Mouse (Mus musculus) megakaryocyte progenitor cell, adult 5-6 weeks (primary cell): Measurements from ENCODE around the gene Adcy9. TPM values are rescaled to one million over a fixed set of nuclear protein-coding genes. Genes with fewer than 3 reads are reported as not detected.
A peak's percentile ranks its signal among the peaks of the same experiment; 100 is the strongest.

ENCODE experiments used
- ATAC-seq: replicated peaks from 2 replicates; pipeline ENCODE4 v1.8.0; 2016; ENCODE audit warnings: mild to moderate bottlenecking, moderate TSS enrichment, inconsistent platforms; ENCODE audit not compliant: poor library complexity
- total RNA-seq, 2 experiments: library from RNA; stranded (forward) in 1 of 2; stranded (reverse) in 1 of 2; fragments of 157-497, 149-512 nt in 1 of 2; fragments of 200-1000 nt in 1 of 2; gene quantifications; 2 replicates each; pipeline versions ENCODE4 v1.2.3 to v1.2.4; 2015 to 2017

Gene Adcy9
- total RNA-seq (2015) (1.1 and 2.7 TPM in 2 replicates), total RNA-seq (2017) (3.7 and 4.7 TPM in 2 replicates)

DNA sequence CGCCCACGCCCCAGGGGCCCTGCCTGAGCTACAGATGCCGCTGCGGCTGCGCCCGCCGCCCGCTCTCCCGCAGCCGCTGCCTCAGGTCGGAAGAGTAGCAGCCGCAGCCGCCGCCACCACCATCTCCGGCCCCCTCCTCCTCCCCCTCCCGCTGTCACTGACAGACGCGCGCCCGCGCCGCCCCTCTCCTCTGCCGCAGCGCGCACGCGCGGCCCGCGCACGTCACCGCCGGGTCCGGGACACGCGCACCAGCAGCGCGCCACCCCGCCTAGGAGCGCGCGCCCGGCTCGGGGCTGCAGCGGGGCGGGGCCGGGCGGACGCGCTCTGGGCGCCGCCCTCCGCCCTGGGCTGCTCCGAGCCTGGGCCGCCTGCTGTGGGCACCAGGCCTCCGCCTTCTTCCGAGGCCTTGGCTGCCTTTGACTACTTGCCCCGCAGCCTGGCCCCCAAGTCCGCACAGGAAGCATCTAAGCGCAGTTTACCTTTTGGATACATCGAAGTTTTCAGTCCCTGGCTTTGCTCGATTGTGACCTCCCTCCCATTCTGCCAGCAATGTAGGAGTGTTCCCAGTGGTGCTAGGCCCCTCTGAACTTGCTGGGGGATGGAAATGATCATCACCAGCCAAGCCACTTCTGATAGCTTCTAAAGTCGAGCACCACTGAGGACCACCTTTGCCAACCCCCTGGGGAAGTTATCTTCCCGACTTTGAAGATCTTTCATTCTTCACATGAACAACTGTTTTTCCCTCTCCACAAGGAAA lies at the start of gene Adcy9:
Gene Adcy9 (minus strand): TSS at position 201 of the 757 bp plus-strand sequence.
- ATAC-seq = peak; percentile 81

DNA sequence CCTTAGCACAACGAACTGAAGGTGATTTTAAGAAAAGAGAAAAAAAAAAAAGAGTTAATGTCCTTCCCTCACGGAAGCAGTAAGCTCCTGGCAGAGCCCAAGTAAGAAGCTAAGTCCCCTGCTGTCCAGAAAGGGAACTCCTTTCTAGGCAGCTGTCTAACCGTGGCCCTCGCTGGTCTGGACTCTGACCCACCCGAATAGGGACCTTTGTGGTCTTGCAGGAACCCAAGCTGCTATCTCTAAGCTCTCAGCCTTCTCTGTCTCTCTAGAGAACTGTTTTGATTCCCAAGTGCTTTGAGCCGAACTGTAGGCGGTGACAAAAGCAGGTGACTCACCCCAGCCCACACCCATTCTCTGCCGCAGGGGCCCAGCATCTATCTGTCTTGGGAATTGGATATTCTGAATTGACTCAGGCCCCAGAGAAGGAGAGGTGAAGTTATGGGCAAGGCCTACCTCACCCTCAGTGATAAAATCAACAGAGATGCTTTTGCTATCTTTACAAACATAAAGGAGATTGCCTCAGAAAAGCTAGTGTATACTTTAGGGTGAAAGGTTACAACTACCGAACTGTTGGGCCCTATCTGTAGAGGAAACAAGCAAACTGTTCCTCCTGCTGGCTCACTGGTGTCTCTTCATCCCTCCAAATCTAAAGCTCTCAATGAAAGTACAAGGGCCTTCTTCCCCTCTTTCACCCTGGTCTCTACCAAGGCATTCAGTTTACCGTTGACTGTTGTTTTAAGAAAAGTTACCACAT lies 49.5 kb upstream of the Adcy9 start:
- peak; percentile 56; the same call in 1 of the 2 replicates for ATAC-seq

DNA sequence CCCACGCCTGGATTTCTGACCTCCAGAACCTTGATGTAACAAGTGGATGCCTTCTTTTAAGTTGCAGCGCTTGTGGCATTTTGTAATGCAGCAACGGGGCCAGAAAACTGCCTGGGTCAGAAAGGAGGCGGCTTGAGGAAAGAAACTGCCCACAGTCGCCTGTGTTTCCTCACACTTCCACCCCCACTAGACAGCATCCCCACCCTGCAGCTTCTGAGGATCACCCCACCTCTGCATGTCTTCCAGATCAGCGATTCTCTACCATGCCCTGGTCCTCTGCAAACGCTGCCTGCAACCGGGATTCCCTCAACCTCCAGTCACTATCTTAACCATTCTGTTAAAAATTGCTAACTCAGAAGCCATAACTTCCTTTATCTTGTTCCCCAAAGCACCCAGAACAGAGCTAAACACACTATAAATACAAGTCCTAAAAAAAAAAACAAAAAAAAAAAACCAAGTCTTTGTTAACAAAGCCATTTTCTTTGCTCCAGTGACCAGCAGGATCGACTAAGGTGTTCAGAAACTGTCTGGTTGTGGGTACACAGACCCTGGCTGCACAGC lies 44.3 kb upstream of the Adcy9 start:
- ATAC-seq = peak; percentile 43

GRCm38 (mm10) chr16:4457927-4458326 lies 37.6 kb upstream of the Adcy9 start:
- peak; percentile 53; the same call in 1 of the 2 replicates for ATAC-seq

GRCm38 (mm10) chr16:4456391-4456790 lies 36.1 kb upstream of the Adcy9 start:
- no peak for ATAC-seq

DNA sequence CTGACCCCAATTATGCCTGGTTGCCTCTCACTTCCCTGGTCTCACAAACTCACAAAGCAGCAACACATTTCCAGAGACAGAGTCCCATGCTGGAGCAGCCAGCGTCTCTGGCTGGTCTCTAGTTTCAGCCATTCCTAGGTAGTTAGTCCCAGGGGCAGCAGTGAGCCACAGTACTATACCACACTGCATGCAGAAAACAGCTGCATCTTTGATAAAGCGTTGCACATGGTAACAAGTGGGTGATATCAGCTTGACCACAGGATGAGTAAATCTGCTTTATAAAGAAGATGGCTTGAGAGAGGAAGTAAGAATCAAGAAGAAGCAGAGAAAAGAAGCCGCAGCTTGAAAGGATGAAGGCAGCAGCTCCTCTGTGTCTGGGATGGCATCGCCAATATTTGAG lies 35.4 kb upstream of the Adcy9 start:
- ATAC-seq = peak; percentile 59

DNA sequence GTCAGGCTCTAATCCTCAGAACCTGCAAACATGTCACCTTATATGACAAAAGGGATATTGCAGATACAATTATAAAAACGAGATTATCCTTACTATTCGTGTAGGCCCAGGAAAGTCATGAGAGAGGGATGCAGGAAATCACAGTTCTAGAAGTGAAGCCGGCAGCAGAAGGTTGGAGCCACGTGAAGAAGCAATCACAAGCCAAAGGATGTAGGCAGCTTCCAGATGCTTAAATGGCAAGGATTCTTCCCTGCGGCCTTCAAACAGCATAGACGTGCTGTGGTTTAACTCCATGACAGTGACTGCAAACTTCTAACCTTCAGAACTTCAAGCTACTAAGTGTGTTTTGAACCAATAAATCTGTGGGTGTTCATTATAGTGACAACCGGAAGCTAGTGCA lies 34.3 kb upstream of the Adcy9 start:
- ATAC-seq = no peak

DNA sequence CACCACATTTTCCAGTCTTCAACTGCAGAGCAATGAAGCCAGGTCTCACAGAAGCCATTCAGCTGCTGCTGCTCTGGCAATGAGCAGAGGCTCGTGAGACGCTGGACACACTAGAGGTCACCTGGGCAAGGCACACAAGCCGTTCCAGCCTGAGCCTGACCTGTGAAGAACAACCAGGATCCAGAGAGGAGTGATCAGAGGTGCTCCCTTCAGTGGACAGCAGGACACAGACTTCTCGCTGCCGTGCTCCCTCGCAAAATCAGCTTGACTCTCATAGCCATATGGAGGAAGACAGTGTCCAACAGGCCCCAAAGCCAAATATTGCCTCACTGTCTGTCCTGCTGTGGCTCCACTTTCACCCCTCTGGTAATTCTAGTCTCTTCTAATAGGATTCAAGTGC lies 29.1 kb upstream of the Adcy9 start:
- no peak for ATAC-seq

DNA sequence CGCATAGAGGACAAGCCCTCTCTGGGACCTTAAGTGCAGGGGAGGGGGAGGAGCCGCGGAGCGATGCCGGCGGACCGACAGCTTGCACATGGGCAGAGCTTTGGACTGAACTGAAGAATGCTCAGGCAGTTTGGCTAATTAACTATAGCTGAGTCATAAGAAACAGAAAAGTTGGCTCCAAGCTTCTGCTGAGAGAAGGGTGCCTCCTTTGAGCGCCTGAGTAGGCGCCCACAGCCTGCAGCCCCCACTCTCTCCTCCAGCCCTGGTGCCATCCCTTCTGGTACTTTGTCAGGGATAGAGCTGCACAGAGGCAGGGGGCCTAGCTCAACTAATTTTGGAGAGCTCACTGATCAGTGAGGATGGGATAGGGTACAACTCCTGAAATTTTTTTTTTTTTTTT lies 27.9 kb upstream of the Adcy9 start:
- 0 out of 2 replicates have a peak, but pooled peaks have one; percentile 46 for ATAC-seq

- peak; percentile 39; the same call in 1 of the 2 replicates for ATAC-seq
Observed at GRCm38 (mm10) chr16:4446395-4446794, 26.1 kb upstream of the Adcy9 start.

- ATAC-seq = no peak
Observed at GRCm38 (mm10) chr16:4444378-4444777, 24.1 kb upstream of the Adcy9 start.

- no peak for ATAC-seq
Observed at GRCm38 (mm10) chr16:4439302-4440066, 19.2 kb upstream of the Adcy9 start.

GRCm38 (mm10) chr16:4436738-4437137 lies 16.4 kb upstream of the Adcy9 start:
- peak; percentile 91 for ATAC-seq

- ATAC-seq = no peak
Observed at GRCm38 (mm10) chr16:4435371-4435770, 15.1 kb upstream of the Adcy9 start.

- ATAC-seq = no peak
Observed at GRCm38 (mm10) chr16:4431841-4432240, 11.5 kb upstream of the Adcy9 start.

DNA sequence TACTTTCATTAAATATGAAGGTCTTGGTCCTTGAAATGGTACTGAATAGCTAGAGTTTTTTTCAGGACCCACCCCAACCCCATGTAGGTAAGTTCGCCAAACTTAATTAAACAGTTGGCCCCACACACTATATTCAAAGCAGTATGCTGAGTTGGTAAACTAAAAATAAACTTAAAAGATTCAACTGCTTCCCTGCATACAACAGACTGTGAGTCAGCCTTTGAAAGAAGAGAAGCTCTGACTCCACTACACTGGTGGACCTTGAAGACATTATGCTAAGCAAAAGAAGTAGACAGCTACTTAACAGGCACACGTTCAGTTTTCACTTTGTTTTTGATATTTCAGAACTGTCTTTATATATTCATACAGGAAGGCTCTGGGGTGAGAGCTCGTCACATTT lies 10.7 kb upstream of the Adcy9 start:
- ATAC-seq = no peak

DNA sequence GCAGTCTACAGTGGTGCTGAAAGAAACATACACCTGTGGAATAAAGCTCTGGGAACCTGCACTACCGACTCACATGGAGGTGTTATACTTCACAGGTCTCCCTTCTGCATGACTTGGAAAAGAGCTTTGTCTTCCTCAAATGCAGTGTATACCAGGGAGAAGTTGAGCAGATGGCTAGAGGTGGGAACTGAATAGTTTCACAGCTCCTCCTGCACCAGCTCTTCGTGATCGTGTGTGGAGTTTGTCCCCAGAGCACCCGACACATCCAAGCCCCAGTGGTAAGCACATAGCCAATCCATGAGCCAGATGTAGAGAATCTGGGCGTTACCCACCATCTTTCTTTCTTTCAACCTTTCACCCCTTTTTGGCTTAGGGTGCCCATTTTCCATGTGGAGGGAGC lies 9.9 kb upstream of the Adcy9 start:
- ATAC-seq = no peak

GRCm38 (mm10) chr16:4425658-4426234 lies 5.4 kb upstream of the Adcy9 start:
- peak; percentile 84 for ATAC-seq

DNA sequence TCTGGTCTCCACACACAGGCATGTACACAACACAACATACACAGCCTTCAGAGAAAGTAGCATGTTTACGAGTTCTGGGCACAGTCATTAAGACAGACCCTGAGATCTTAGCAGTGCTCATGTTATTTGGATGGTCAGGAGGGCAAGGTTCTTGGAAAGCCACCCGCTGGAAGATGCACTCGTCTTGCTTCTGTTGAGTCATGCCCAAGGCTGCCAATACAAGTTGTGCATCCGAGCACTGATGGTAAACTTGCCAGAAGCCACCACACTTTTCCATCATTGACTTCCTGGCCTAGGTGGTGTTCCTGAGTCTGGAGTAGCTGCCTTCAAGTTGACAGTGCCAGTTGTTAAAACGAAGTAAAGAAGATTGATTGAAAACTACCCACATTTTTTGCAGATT lies 3.3 kb upstream of the Adcy9 start:
- ATAC-seq = no peak

GRCm38 (mm10) chr16:4422991-4423390 lies 2.7 kb upstream of the Adcy9 start:
- ATAC-seq = no peak
